Mouse (Mus musculus): ENCODE measurements at regions not wholly inside any gene's neighbourhood (a gene's known extent, or its start where the extent isn't known, plus 50 kb on each side); places are given as distances from the start of the nearest gene placed in this dataset.
A peak's percentile ranks its signal among the peaks of the same experiment; 100 is the strongest.

GRCm38 (mm10) chr5:91456924-91457323 lies 54.1 kb upstream of the Btc start:
- no peak for TF ChIP-seq CTCF (IDR thresholded peaks at IDR 0.05)
- no peak for TF ChIP-seq EP300 (IDR thresholded peaks at IDR 0.05)
- H3K9me3 ChIP-seq (ENCODE audit: low read length): no peaks in the 10 kb centered on the region
- no peak overlapping the region for H3K9ac ChIP-seq (replicated peaks; ENCODE audit: low read depth)
- H3K27me3 ChIP-seq (replicated peaks; ENCODE audit: insufficient read depth, low read length): no peaks in the 10 kb centered on the region
- no peak for DNase-seq (ENCODE audit: low spot score)
- H3K36me3 ChIP-seq (ENCODE audit: insufficient read depth, low read length): no peaks in the 10 kb centered on the region
- no peaks in the 10 kb centered on the region for H3K4me1 ChIP-seq (ENCODE audit: insufficient read depth, low read depth, low read length)
- no peak overlapping the region for H3K27ac ChIP-seq (ENCODE audit: low read length)
- no peak overlapping the region for H3K4me3 ChIP-seq (ENCODE audit: low read depth, low read length)
- ATAC-seq: no peak
- WGBS: 43% methylated on average over 3 of the region's 3 CpGs
- no peak overlapping the region for H3K4me2 ChIP-seq (replicated peaks; ENCODE audit: low read depth, low read length)

- no peaks in the 10 kb centered on the region for H3K9me3 ChIP-seq (ENCODE audit: low read length)
- no peak overlapping the region for H3K4me2 ChIP-seq (replicated peaks; ENCODE audit: low read depth, low read length)
- no peak overlapping the region for H3K9ac ChIP-seq (replicated peaks; ENCODE audit: low read depth)
- H3K4me3 ChIP-seq (ENCODE audit: low read depth, low read length): no peak overlapping the region
- ATAC-seq (no peak), DNase-seq (ENCODE audit: low spot score) (peak; percentile 45)
- no peaks in the 10 kb centered on the region for H3K27me3 ChIP-seq (replicated peaks; ENCODE audit: insufficient read depth, low read length)
- 29% methylated on average over 4 of the region's 4 CpGs for WGBS
- TF ChIP-seq EP300 (IDR thresholded peaks at IDR 0.05) (no peak), CTCF (IDR thresholded peaks at IDR 0.05) (peak; percentile 71)
- no peak overlapping the region for H3K27ac ChIP-seq (ENCODE audit: low read length)
- no peaks in the 10 kb centered on the region for H3K4me1 ChIP-seq (ENCODE audit: insufficient read depth, low read depth, low read length)
- no peaks in the 10 kb centered on the region for H3K36me3 ChIP-seq (ENCODE audit: insufficient read depth, low read length)
Measured at GRCm38 (mm10) chr5:91464876-91465508, 52.4 kb upstream of the Parm1 start.

Measured in lung, postnatal 0 days (tissue).